In genomic region chr1:128303900-128304299, GRCm38 (mm10) we compare ENCODE assay signal across 9 mouse cellular contexts. TPM values are rescaled to one million over a fixed set of nuclear protein-coding genes. Genes with fewer than 3 reads are reported as not detected.
DNase-seq lines count a peak whose midpoint lies in the region; ATAC-seq lines count a peak whose summit lies in the region.
"Had no signal": no experiment of that assay in that cellular context is flagged by ENCODE, and none has a peak within 500 bp of the region (broad histone marks: within the 10 kb centered on the region; RNA-seq: fewer than 3 reads in every experiment).

No protein-coding gene starts in this region.

- intact Hi-C loops in left cerebral cortex, postnatal 10 days (cut with DNase I), result no loop called here
- intact Hi-C loops in gastrocnemius, postnatal 36 days (cut with DNase I), result no loop called here

- DNase-seq in left cerebral cortex, postnatal 10 days (ENCODE audit: extremely low spot score in 1 of 2, low spot score in 2 of 2), result peak; percentile 35 to 36
- DNase-seq in left cerebral cortex, adult 11 months (ENCODE audit: low spot score), result no peak
- DNase-seq in brain, embryonic 18.5 days (ENCODE audit: low read depth, low spot score), result peak; percentile 8
- DNase-seq in cerebellum, postnatal 4 days (ENCODE audit: low spot score in 2 of 2), result peak; percentile 61 to 90
- peak; percentile 42 to 54 for DNase-seq in kidney, postnatal 4 days
- no peak for DNase-seq in gastrocnemius, postnatal 36 days
- DNase-seq in heart, adult 9 months (ENCODE audit: low spot score in 2 of 2), result no peak

- ATAC-seq in megakaryocyte, adult 5-6 weeks (ENCODE audit: poor library complexity, severe bottlenecking), result no peak

RNA-seq across cellular contexts. Expression of gene Lct, which starts 24.2 kb away (rescaled TPM):
- 1 to 10 TPM; 5.4 to 6.1 TPM for total RNA-seq in left cerebral cortex, postnatal 10 days (2021)
- total RNA-seq in gastrocnemius, postnatal 36 days (2021), result under 1 TPM in 1 of 2 experiments, not detected in 1; 0.05 TPM
- total RNA-seq in megakaryocyte, adult 5-6 weeks (2015), result 0.57 and 0.80 TPM in 2 replicates
- 0.59 and 0.77 TPM in 2 replicates for total RNA-seq in megakaryocyte, adult 5-6 weeks (2017)
- total RNA-seq: gastrocnemius, adult 18-20 months had no signal

RNA-seq across cellular contexts. Expression of gene Mcm6, which starts 55.6 kb away (rescaled TPM):
- total RNA-seq in left cerebral cortex, postnatal 10 days (2021), result 10 to 100 TPM; 14.6 to 15.6 TPM
- 1 to 10 TPM; 2.1 to 2.2 TPM for total RNA-seq in gastrocnemius, postnatal 36 days (2021)
- 143 and 147 TPM in 2 replicates for total RNA-seq in megakaryocyte, adult 5-6 weeks (2015)
- 205 and 215 TPM in 2 replicates for total RNA-seq in megakaryocyte, adult 5-6 weeks (2017)

Comparison
In these comparisons a context has a peak if more than half of its experiments do, and no peak if none do; other contexts are left out.
1. DNase-seq: peak in left cerebral cortex, postnatal 10 days (2 of 2), brain, embryonic 18.5 days (single experiment), cerebellum, postnatal 4 days (2 of 2) and kidney, postnatal 4 days (2 of 2); none in left cerebral cortex, adult 11 months (single experiment), gastrocnemius, postnatal 36 days (0 of 2) and heart, adult 9 months (0 of 2).
2. RNA of gene Mcm6, which starts 55.6 kb away (total RNA-seq): 143 to 215 TPM in megakaryocyte, adult 5-6 weeks; 14.6 to 15.6 TPM in left cerebral cortex, postnatal 10 days and 2.1 to 2.2 TPM in gastrocnemius, postnatal 36 days; every median in the first group is over 4 times any median in the second.